Mouse (Mus musculus): ENCODE results near the gene Aars2.

DNA sequence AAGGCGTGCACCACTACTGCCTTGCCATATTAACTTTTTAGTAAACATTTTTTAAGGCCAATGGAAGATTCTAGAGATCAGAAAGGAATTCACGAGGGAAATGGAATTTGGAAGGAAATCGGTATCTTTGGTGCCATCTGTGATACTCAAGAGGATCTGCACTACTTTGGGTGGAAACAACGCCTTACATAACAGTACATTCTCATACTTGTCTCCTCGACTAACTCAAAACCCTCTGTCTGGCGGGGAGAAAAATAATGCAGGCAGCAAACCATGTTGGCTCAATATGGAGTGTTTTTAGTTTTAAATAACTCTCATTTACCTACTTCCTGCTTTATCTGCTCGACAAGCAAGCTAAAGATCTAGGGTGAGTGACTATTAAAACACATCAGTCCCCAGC lies 35.9 kb upstream of the Aars2 start:
- no peak for TF ChIP-seq CTCF (IDR thresholded peaks at IDR 0.05; ENCODE audit: low read depth)
- no peak for TF ChIP-seq EP300 (IDR thresholded peaks at IDR 0.05; ENCODE audit: low read depth)
